Mouse (Mus musculus) thymus, postnatal 0 days (tissue): ENCODE data around the gene Plaur. TPM values are rescaled to one million over a fixed set of nuclear protein-coding genes. Genes with fewer than 3 reads are reported as not detected.
A peak's percentile ranks its signal among the peaks of the same experiment; 100 is the strongest.
"Not testable (repeated sequence)": the region's sequence is repeated elsewhere in the genome, so short reads cannot be mapped to it uniquely, and the experiment has no call there.

ENCODE experiments used
- DNase-seq: peaks from one replicate; pipeline ENCODE4 v3.0.0-alpha.2; 2015; ENCODE audit warnings: low spot score
- polyA plus RNA-seq: library from polyadenylated mRNA; unstranded; fragments of >200 nt; fragmentation: Nextera tagmentation; extraction: Ambion mirVana; gene quantifications from 2 replicates; pipeline ENCODE4 v1.2.1, GENCODE M21; 2015

Gene Plaur
- polyA plus RNA-seq, 1 experiment from 2014 or later: 3.0 TPM

- DNase-seq: peak; percentile 57
Measured at GRCm38 (mm10) chr7:24506838-24507725, 44.8 kb downstream of the Plaur start, which contains the start of gene Zfp428. TSS of gene Zfp428 (plus strand) at chr7:24507006.

GRCm38 (mm10) chr7:24507726-24508114, 45.4 kb downstream of the Plaur start:
- no peak for DNase-seq

- no peak for DNase-seq
Measured at GRCm38 (mm10) chr7:24512355-24512754, 50.1 kb downstream of the Plaur start, which contains the start of gene AC161166.1. TSS of gene AC161166.1 (minus strand) at chr7:24512455.

- DNase-seq: not testable (repeated sequence)
Measured at GRCm38 (mm10) chr7:24516319-24516718, 54.0 kb downstream of the Plaur start.

- no peak for DNase-seq
Measured at GRCm38 (mm10) chr7:24517077-24517476, 54.8 kb downstream of the Plaur start.

GRCm38 (mm10) chr7:24517654-24518053, 55.4 kb downstream of the Plaur start:
- DNase-seq: no peak

- DNase-seq: no peak
Measured at GRCm38 (mm10) chr7:24519130-24519529, 56.8 kb downstream of the Plaur start.

GRCm38 (mm10) chr7:24520054-24520453, 57.8 kb downstream of the Plaur start:
- not testable (repeated sequence) for DNase-seq

GRCm38 (mm10) chr7:24522805-24523204, 60.5 kb downstream of the Plaur start:
- DNase-seq: no peak

- DNase-seq: no peak
Measured at GRCm38 (mm10) chr7:24523723-24524122, 61.4 kb downstream of the Plaur start.

GRCm38 (mm10) chr7:24524978-24525377, 62.7 kb downstream of the Plaur start:
- DNase-seq: no peak

Other genes starting within 250 kb of the Plaur start
- 1.7 and 2.4 TPM in 2 replicates for gene Zfp109, start 224.9 kb upstream of the Plaur start, polyA plus RNA-seq
- 0.85 and 0.89 TPM in 2 replicates for gene Zfp108, start 207.7 kb upstream of the Plaur start, polyA plus RNA-seq
- gene Zfp93, start 192.1 kb upstream of the Plaur start, polyA plus RNA-seq: 3.9 and 5.0 TPM in 2 replicates
- 26.2 and 26.8 TPM in 2 replicates for gene Zfp61, start 161.3 kb upstream of the Plaur start, polyA plus RNA-seq
- 4.6 and 5.5 TPM in 2 replicates for gene Zfp94, start 145.8 kb upstream of the Plaur start, polyA plus RNA-seq
- gene Tescl, start 128.5 kb upstream of the Plaur start, polyA plus RNA-seq: not detected in 2 replicates
- 0.05 TPM in 1 of 2 replicates, not detected in the other for gene Lypd5, start 113.3 kb upstream of the Plaur start, polyA plus RNA-seq
- gene Kcnn4, start 92.2 kb upstream of the Plaur start, polyA plus RNA-seq: 105 and 120 TPM in 2 replicates
- gene Smg9, start 62.9 kb upstream of the Plaur start, polyA plus RNA-seq: 30.2 and 33.3 TPM in 2 replicates
- 0.18 and 0.22 TPM in 2 replicates for gene Irgc1, start 10.2 kb upstream of the Plaur start, polyA plus RNA-seq
- gene Cadm4, start 19.5 kb downstream of the Plaur start, polyA plus RNA-seq: 0.71 and 0.83 TPM in 2 replicates
- gene Zfp428, start 44.5 kb downstream of the Plaur start, polyA plus RNA-seq: 16.5 and 16.7 TPM in 2 replicates
- 0.07 TPM in 1 of 2 replicates, not detected in the other for gene AC161166.1, start 50.0 kb downstream of the Plaur start, polyA plus RNA-seq
- gene Irgq, start 68.2 kb downstream of the Plaur start, polyA plus RNA-seq: 5.5 and 5.7 TPM in 2 replicates
- 1.8 and 2.4 TPM in 2 replicates for gene Pinlyp, start 83.6 kb downstream of the Plaur start, polyA plus RNA-seq
- 61.0 and 66.5 TPM in 2 replicates for gene Xrcc1, start 83.8 kb downstream of the Plaur start, polyA plus RNA-seq
- 39.2 and 39.9 TPM in 2 replicates for gene Ethe1, start 125.1 kb downstream of the Plaur start, polyA plus RNA-seq
- 0.48 and 0.71 TPM in 2 replicates for gene Zfp575, start 125.2 kb downstream of the Plaur start, polyA plus RNA-seq
- gene Phldb3, start 148.3 kb downstream of the Plaur start, polyA plus RNA-seq: 0.47 and 0.73 TPM in 2 replicates
- gene Lypd3, start 174.1 kb downstream of the Plaur start, polyA plus RNA-seq: 1.8 and 2.2 TPM in 2 replicates
- gene Tex101, start 214.2 kb downstream of the Plaur start, polyA plus RNA-seq: not detected in 2 replicates
- not detected in 2 replicates for gene BC049730, start 246.8 kb downstream of the Plaur start, polyA plus RNA-seq